Mouse (Mus musculus) gastrocnemius, adult 8-10 months (tissue): ENCODE measurements around the gene Ppp1r9a. TPM values are rescaled to one million over a fixed set of nuclear protein-coding genes. Genes with fewer than 3 reads are reported as not detected.
"Not testable (repeated sequence)": the region's sequence is repeated elsewhere in the genome, so short reads cannot be mapped to it uniquely, and the experiment has no call there.

Source experiments
- DNase-seq, 2 experiments: peaks; one replicate each; pipeline ENCODE4 v3.0.0; 2022; ENCODE audit warnings: low spot score in 2 of 2
- total RNA-seq, 4 experiments: library from RNA; stranded (reverse); gene quantifications; 2 replicates each; pipeline ENCODE4 v1.2.4; 2022

The Ppp1r9a gene
- 1 to 10 TPM in 3 of 4 experiments, under 1 TPM in 1; 0.63 to 1.9 (median 1.3) TPM for total RNA-seq

- peak in 1 of 2 experiments; percentile 3 for DNase-seq
These were observed at the start of gene Ppp1r9a for GRCm38 (mm10) chr6:4902674-4903324. Ppp1r9a (plus strand) TSS chr6:4902917.

DNA sequence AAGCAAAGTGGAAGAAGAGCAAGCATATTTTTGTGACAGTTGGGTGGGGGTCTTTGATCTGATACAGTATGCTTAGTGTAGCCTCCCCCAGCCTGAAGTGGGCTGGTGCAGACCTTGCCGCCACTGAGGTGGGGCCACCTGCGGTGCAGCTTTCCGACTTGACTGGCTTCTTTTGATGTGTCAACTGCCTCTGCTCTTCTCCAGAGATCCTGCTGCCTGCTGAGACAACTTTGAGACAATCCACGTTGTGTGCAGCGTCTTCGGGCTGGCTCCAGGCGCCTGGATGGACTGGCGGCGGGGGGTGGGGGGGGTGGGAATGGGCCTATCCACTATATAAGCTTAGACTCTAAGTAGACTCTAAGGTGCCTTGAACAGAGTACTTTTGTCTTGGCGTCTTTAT is 47.5 kb upstream of the Ppp1r9a start:
- no peak for DNase-seq

- no peak for DNase-seq
These were observed 45.8 kb upstream of the Ppp1r9a start for GRCm38 (mm10) chr6:4856919-4857318.

DNA sequence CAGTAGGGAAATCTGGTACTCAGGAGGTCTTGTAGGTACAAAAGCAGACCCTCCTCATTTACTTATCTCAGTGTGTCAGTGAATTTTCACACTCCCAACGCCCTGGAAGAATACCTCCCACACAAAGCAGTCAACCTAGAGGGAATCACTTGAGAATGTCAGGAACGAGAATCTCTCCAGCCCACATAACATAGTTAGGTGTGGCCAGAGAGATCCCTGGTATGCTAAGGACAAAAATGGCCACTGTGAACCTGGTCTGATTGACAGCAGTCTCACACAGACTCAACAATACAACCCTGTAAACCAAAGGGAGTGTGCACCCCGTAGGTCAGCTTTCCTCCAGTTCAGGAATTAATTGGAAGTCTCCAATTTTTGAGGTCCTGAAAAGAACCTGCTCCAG is 18.4 kb upstream of the Ppp1r9a start:
- DNase-seq: no peak

DNA sequence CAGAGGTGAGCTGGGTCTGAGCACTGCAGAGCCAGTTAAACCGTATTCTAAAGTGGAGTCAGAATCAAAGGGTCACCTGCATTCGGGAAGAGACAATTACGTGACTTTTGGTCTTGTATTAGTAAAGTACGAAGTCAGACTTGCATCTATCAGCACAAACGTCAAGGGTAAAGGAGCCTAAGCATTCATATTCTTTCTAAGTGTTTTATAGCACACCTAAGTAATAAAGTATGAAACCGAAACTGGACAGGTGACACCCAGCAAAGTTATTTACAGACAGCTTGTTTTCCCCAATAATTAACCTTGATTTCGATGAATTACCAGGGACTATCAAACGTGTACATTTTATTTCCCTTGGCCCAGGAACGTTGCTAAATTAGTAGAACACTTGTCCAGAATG is 13.2 kb upstream of the Ppp1r9a start:
- no peak for DNase-seq

GRCm38 (mm10) chr6:4892417-4892816 is 10.3 kb upstream of the Ppp1r9a start:
- DNase-seq: no peak

DNA sequence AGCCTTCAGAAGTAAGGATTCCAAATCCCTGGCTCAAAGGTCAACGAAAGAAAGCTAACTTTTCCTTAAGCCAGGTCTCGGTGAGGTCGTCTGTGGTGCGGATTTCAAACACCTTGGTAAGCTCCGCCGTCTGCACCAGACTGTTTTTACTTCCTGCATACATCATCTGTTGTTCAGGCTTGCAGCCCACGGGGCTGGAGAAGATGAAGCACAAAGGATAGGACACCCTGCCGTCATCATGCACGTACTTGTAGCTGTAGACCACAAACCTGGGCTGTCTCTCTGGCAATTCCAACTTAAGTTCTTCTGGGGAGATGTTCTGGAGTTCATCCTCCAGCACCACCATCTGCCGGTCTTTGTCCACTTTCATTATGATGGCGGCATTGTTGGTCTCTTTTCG is 9.4 kb upstream of the Ppp1r9a start:
- not testable (repeated sequence) for DNase-seq

- no peak for DNase-seq
These were observed 2.8 kb upstream of the Ppp1r9a start for GRCm38 (mm10) chr6:4899906-4900305.

GRCm38 (mm10) chr6:4903325-4904054 is 773 bp downstream of the Ppp1r9a start:
- DNase-seq: peak in 1 of 2 experiments; percentile 5

- DNase-seq: no peak
These were observed 1.3 kb downstream of the Ppp1r9a start for GRCm38 (mm10) chr6:4904055-4904450.

GRCm38 (mm10) chr6:4910042-4910634 is 7.4 kb downstream of the Ppp1r9a start:
- no peak for DNase-seq

GRCm38 (mm10) chr6:4918470-4918869 is 15.8 kb downstream of the Ppp1r9a start:
- no peak for DNase-seq

- not testable (repeated sequence) for DNase-seq
These were observed 21.1 kb downstream of the Ppp1r9a start for GRCm38 (mm10) chr6:4923791-4924190.

DNA sequence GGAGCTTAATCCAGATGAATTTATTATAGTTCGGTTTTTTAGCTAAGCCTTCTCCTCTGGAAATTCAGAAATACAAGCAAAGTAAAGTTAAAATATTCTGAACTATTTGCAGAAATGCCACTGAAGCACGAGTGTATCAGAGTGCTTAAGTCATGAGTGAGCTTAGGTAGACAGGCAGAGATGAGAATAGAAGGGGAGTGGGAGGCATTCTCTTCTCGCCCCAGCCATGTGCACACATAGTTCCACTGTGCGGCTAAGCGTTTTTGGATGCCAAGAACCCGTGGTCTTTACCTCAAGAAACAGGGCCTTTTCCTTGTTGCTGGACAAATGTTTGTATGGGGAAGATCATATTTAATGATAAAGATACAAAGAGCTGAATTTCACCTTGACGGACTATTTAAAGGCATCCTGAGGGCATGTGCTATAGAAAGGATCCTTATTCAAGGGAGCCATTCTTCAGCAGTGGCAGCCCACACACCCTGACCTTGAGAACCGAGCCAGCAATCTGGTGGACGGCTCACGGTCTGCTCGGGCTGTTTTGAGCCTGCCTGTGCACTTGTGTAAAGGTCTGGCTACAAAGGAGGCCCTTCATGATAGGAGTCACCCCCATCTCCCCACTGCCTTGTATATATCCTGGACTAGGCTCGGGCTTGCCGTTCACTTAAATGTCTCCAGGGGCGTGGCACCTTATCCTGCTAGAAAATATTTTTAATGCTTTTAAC is 23.4 kb downstream of the Ppp1r9a start:
- no peak for DNase-seq

DNA sequence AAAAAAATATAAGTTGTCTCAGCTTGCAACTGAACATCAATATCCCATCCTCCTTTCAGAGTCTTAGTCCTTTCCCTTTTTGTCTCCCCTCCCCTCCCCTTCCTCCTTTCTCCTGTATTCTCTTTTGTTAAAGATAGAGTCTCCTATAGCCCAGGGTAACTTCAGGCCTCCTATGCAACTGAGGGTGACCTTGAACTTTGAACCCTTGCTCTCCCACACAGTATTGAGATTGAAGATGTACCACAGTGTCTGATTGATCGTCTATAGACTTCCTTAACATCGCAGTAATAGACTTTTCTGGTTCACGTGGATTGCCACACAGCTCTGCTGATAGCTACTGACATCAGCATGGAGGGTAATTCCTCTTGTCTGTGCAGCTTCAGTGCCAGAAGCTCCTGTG is 27.6 kb downstream of the Ppp1r9a start:
- DNase-seq: no peak

- DNase-seq: no peak
These were observed 36.2 kb downstream of the Ppp1r9a start for GRCm38 (mm10) chr6:4938901-4939300.

GRCm38 (mm10) chr6:4940086-4940485 is 37.4 kb downstream of the Ppp1r9a start:
- DNase-seq: no peak

DNA sequence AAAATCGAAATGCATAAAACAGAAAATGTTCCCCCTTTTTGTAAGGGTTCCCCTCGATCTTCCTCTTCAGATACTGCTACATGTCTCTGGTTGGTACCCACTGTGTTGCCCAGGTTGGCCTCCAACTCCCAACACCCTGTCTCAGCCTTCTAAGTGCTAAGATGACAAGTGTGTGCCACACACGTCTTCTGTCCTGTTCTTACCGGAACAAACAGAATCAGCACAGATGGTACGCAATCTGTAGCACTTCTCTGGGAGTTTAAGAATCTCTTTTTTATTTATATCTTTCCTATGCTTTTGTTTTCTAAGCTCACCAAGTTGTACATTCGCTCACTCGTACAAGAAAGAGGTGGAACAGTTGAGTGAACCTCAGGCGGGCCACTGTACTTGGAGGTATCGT is 37.9 kb downstream of the Ppp1r9a start:
- no peak for DNase-seq

DNA sequence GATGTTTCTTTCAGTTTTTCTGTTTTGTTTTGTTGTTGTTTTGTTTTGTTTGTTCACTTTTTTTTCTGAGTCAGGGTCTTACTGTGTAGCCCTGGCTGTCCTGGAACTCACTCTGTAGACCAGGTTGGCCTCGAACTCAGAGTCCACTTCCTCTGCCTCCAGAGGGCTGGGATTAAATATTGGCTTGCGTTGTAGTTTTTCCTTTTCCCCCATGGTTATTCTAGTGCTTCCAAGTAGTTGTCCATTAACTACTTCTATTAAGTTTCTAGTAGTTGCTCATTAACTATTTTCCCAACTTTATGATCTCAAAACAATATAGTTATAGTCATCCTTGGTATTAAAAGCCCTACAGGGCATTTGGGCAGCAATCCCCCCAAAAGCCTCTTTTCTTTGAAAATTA is 41.1 kb downstream of the Ppp1r9a start:
- no peak for DNase-seq

DNA sequence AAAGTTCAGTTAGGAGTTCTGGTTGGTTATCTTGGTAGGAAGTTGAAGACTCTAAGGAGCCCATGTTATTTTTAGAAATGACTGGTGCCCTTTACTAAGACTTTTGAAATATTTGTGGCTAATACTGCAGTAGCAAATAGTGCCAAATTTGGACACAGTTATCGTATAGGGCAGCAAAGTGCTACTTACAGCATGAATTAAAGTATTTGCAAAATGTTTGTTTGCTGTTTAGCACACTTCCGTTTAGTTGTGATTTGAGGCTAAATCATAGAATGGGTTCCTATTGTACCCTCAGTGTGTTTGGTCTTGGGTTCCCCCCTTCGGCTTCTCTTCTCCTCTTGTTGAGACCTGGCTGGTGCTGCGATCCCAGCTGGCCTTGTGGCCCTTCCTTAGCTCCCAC is 45.3 kb downstream of the Ppp1r9a start:
- DNase-seq: no peak

DNA sequence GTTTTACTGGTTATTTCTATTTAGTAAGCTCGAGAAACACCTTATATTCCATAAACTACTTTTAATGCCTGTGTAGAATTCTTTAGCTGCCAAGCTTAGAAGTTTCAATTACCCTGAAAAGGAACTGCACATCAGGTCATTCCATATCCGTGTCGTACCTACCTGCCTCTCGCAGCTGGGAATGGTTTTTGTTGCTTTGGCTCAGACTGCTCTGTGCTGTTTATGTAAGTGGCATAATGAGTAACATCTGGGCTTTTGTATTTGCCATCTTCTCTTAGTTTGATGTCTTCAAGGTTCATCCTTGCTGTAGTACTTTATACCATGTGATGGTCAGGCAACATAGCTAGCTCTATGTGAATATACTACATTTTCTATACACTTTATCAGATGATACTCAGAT is 47.0 kb downstream of the Ppp1r9a start:
- DNase-seq: no peak
